Mouse (Mus musculus): Measurements from ENCODE around the gene Kdm3a.

Gene Kdm3a

DNA sequence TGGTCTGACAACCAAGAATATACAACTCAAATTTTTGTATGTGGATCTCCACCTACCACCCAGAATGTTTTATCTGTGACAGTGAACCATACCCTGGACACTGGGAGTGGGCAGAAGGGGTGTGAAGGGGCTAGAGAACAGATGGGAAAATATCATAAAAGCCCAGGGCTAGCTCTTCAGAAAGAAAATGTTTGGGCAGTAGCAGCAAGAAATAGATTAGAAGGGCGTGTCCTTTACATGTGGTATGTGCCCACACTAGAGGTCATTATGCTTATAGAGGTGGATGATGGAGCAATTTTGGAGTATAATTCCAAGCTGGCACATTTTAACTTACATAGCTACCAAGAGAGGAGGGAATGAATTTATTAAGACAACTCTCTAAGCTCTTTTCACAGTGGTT, 57.4 kb downstream of the Kdm3a start:
- DNase-seq: no peak

GRCm38 (mm10) chr6:71569025-71569424, 63.8 kb downstream of the Kdm3a start:
- no peak for DNase-seq

GRCm38 (mm10) chr6:71568616-71569015, 64.2 kb downstream of the Kdm3a start:
- DNase-seq: no peak

DNA sequence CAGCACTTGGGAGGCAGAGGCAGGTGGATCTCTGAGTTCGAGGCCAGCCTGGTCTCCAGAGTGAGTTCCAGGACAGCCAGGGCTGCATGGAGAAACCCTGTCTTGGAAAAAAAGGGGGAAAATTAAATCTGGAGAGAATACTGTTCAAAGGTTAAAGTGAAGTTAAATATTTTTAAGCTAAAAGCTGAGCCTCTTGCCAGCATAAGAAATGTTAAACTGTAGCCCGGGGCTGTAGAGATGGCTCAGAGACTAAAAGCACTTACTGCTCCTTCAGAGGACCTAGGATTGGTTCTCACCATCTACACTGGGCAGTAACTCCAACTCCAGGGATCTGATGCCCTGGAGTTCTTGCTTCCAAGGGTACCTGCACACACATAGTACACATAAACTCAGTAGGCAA, 76.0 kb downstream of the Kdm3a start:
- no peak for DNase-seq

- peak; percentile 33 to 59 for DNase-seq
These were observed 77.3 kb downstream of the Kdm3a start for GRCm38 (mm10) chr6:71555507-71555951.

GRCm38 (mm10) chr6:71543686-71544499, 88.9 kb downstream of the Kdm3a start, which contains the start of gene Chmp3:
Gene Chmp3, plus strand, starts transcription at chr6:71543797.
- peak; percentile 97 for DNase-seq
